Mouse (Mus musculus): Measurements from ENCODE around the gene Khsrp.

The Khsrp gene

GRCm38 (mm10) chr17:57030931-57031660, at the start of gene Khsrp:
Khsrp (minus strand) TSS chr17:57031522.
- peak; percentile 53 for DNase-seq (ENCODE audit: low read depth)

GRCm38 (mm10) chr17:57079919-57080318, 48.6 kb upstream of the Khsrp start:
- DNase-seq (ENCODE audit: low read depth), result no peak

GRCm38 (mm10) chr17:57078336-57078735, 47.0 kb upstream of the Khsrp start, which contains the start of gene Dennd1c:
Dennd1c (minus strand) TSS chr17:57078514.
- peak; percentile 85 for DNase-seq (ENCODE audit: low read depth)

GRCm38 (mm10) chr17:57076916-57077315, 45.6 kb upstream of the Khsrp start:
- no peak for DNase-seq (ENCODE audit: low read depth)

- DNase-seq (ENCODE audit: low read depth), result no peak
Measured at GRCm38 (mm10) chr17:57070699-57071098, 39.4 kb upstream of the Khsrp start.

GRCm38 (mm10) chr17:57070272-57070671, 39.0 kb upstream of the Khsrp start:
- no peak for DNase-seq (ENCODE audit: low read depth)

GRCm38 (mm10) chr17:57066908-57067307, 35.6 kb upstream of the Khsrp start:
- DNase-seq (ENCODE audit: low read depth), result no peak

GRCm38 (mm10) chr17:57063031-57063430, 31.7 kb upstream of the Khsrp start:
- DNase-seq (ENCODE audit: low read depth), result no peak

- DNase-seq (ENCODE audit: low read depth), result no peak
Measured at GRCm38 (mm10) chr17:57062548-57062947, 31.2 kb upstream of the Khsrp start.

- peak; percentile 71 for DNase-seq (ENCODE audit: low read depth)
Measured at GRCm38 (mm10) chr17:57062011-57062521, 30.7 kb upstream of the Khsrp start.

- peak; percentile 60 for DNase-seq (ENCODE audit: low read depth)
Measured at GRCm38 (mm10) chr17:57061069-57061468, 29.7 kb upstream of the Khsrp start.

- DNase-seq (ENCODE audit: low read depth), result peak; percentile 99
Measured at GRCm38 (mm10) chr17:57060231-57060801, 29.0 kb upstream of the Khsrp start.

GRCm38 (mm10) chr17:57059486-57059977, 28.2 kb upstream of the Khsrp start, which contains the start of gene Slc25a23:
Slc25a23 (minus strand) TSS chr17:57059863.
- DNase-seq (ENCODE audit: low read depth), result peak; percentile 78

GRCm38 (mm10) chr17:57058891-57059485, 27.7 kb upstream of the Khsrp start, which contains the start of gene Crb3:
Crb3 (plus strand) TSS chr17:57059105.
- no peak for DNase-seq (ENCODE audit: low read depth)

- no peak for DNase-seq (ENCODE audit: low read depth)
Measured at GRCm38 (mm10) chr17:57056246-57056645, 24.9 kb upstream of the Khsrp start.

- DNase-seq (ENCODE audit: low read depth), result peak; percentile 66
Measured at GRCm38 (mm10) chr17:57051679-57052078, 20.4 kb upstream of the Khsrp start.

GRCm38 (mm10) chr17:57048816-57049215, 17.5 kb upstream of the Khsrp start:
- no peak for DNase-seq (ENCODE audit: low read depth)

- DNase-seq (ENCODE audit: low read depth), result no peak
Measured at GRCm38 (mm10) chr17:57047406-57047805, 16.1 kb upstream of the Khsrp start.

GRCm38 (mm10) chr17:57041554-57041953, 10.2 kb upstream of the Khsrp start, which contains the start of gene Slc25a41:
Slc25a41 (minus strand) TSS chr17:57041654.
- DNase-seq (ENCODE audit: low read depth), result no peak

- DNase-seq (ENCODE audit: low read depth), result no peak
Measured at GRCm38 (mm10) chr17:57038978-57039377, 7.7 kb upstream of the Khsrp start.

- DNase-seq (ENCODE audit: low read depth), result no peak
Measured at GRCm38 (mm10) chr17:57032854-57033253, 1.5 kb upstream of the Khsrp start.

GRCm38 (mm10) chr17:57031661-57032420, 519 bp upstream of the Khsrp start:
- peak; percentile 100 for DNase-seq (ENCODE audit: low read depth)

All from naive thymus-derived CD4-positive, alpha-beta T cell, adult 2 months (primary cell).